Mouse (Mus musculus) lung, postnatal 4 days (tissue): ENCODE results near the gene Gon7.

Experiments used
- DNase-seq, 2 experiments: peaks; one replicate each; pipeline ENCODE4 v3.0.0; 2021

Gon7 gene

DNA sequence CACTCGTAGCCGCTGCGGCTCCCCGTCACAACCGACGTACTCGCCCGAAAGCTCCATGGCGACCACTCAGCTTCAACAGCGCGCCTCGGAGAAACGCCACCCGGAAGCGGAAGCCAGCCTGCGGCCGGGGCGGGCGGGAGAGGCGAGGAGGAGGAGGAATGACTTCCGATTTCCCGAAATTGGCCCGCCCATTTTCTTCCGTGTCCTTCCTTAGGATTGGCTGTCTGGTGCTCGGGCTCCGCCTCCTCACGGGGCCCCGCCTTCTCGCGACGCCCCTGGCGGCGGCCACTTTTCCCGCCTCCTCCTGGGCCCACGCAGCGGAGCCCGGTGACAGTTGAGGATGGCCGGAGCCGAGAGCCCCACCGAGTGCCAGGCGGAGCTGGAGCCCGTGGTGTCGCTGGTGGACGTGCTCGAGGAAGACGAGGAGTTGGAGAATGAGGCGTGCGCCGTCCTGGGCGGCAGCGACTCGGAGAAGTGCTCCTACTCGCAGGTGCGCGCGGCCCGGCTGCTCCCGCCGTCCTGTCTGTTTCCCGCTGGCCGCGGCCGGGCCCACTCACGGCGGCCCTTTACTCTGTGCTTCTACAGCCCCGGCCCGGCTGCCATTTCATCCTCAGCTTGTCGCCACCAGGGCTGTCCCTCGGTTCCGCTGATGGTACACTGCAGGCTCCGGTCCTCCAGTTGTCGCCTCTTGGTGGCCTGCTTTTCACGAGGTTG lies at the start of gene Gon7, which contains the start of the genes Gm28051 and Ubr7:
TSS of gene Gon7 (minus strand) at position 115 of the 714 bp plus-strand sequence.
TSS of gene Gm28051 (minus strand) at position 77 of the 714 bp plus-strand sequence.
TSS of gene Ubr7 (plus strand) at position 279 of the 714 bp plus-strand sequence.
- peak; percentile 97 to 98 for DNase-seq

DNA sequence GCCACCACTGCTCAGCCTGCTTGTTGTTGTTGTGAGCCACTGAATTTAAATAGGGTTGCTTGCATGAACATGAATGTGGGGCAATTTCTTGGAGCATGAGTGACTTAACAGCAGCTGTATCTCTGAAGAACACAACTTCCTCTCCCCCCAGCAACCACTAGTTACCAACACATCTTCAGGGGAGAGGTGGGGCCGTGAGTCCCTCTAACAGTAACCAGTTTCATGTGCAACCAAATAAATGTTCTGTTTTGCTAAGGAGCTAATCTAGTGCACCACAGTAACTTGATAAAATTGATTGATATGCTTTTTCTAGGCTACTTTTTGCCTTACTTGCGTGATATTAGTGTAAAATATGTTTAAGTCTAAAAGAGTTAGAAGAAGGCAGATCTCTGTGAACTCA lies 41.9 kb upstream of the Gon7 start:
- no peak for DNase-seq

DNA sequence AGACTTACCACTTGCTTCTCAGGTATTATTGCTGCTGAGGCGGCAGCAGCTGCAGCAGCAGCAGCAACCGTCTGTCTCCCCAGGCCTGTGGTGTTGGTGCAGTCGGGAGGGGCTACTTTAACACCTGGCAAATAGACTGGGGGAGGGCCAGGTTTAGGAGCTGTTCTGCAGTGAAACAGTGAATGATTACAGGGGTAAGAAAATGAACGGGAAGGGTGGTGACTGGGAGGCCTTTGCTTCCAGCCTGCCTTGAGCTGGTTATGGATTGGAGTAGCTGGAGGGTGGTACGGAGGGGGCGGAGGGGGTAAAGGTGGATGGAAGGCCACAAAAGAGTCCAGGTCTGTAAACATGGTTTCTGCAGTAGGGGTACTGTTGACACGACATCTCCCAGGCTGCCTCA lies 30.3 kb upstream of the Gon7 start:
- no peak for DNase-seq

DNA sequence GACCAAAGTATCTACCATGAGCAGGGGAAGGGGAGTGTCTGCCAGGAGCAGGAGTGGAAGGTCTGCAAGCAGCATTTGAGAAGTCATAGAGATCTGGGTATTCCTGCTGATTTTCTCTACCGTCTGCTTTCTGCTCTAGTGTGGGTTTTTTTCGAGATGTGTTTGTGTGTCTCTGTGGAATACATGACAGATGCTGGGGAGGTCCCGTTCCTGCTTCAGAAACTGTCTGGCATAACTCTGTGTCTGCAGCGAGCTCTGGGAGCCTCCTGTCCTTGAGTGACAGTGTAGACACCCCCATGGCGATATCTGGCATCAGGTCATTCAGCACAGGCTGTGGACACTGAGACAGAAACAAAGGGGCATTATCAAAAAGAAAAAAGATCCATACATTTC lies 28.0 kb upstream of the Gon7 start:
- DNase-seq: no peak

DNA sequence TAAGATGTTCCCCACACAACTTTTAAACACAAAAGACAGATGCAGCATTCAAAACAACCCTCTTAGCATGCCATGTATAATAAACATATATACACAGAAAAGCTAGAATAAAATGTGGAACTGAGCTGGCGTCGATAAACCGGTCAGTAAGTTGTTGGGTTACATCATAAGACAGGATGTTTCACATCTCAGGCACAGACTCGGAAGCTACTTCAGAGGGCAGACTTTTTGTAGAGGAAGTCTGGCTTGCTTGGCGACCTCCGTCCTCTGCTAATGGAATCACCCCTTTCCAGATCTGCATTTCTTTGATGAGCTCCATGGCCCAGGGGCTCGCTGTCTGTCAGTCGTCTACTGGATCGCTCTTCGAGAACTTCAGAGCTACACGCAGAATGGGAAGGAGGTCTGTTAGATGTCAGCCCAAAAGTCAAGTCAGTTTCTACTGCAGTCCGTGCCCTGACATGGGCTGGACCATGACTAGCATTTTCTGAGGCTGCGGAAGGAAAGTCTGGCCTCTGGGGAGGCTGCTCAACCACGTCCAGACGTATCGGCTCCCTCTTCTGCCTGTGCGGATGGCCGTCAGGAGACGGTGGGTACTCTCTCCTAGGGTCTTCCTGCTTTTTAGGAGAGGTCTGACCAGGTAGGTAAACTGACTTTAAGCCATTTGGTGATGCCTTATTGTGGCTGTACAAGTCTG lies 27.4 kb upstream of the Gon7 start:
- no peak for DNase-seq

DNA sequence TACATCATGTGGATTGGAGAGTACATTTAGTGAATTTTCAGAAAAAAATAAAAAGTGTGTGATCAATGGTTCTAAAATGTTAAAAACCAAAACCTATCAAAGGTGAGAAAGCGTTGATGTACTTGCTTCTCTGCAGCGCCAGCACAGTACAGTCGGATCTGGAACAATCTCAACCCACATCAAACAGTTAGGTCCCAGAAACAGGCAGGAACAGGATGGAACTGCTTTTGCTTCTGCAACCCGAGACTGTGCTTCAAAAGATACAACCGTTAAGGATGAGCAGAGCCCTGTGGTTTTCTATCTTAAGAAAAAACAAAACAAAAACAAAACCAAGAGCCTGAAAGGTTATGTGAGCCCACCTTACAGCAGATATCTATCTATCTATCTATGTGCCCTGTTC lies 25.2 kb upstream of the Gon7 start:
- DNase-seq: no peak

DNA sequence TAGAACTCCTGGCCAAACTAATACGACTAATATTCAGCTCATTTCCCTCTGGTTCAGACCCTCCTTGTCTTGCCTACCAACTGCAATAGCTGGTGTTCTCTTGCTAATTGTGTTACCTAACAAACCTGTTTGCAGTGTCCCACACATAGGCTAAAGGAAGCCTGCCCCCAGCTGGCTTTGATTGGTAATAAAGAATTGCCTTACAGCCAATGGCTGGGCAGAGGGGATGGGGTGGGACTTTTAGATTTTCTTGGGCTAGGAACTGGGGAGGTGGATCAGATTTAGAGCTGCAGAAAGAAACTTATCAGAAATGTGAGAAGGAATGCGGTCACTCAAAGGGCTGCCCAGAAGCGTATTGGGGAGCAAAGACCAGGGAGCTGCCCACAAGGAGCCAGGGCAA lies 21.8 kb upstream of the Gon7 start:
- DNase-seq: peak in 1 of 2 experiments; percentile 30

DNA sequence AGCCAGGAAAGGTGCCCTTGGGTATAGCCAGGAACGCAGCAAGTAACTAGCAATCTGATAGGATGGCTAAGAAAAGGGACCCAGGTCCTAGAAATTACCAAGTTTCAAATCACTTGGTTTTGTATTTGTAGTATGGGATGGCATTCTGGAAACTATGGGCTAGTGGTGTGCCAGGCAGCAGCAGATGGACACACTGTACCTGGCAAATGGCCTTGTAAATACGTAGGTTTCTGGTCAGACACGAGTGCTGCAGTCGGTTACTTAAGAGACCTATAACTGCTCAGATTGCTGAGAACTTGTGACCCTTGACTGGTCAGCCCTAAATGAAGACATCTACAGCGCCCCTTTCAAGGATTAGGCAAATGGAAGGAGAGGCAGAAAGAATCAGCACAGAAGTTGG lies 20.5 kb upstream of the Gon7 start:
- DNase-seq: no peak

DNA sequence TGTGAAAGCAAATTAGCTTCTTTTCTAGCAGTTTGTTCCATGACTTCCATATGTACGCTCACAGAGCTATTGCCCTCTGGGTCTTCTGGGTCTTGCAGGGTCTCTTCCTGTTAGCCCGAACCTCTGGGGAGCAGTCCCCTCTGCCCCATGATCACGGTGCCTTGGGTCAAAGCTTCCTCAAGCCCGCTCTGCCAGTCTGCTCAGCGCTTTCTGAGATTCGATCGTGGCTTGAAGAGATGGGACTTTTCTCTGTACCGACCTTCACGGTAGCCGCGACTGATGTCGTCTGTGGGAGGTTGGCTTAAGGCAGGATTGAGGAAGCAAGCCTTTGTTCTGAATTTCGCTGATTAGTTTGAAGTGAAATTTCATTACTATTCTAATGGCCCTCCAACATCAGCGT lies 18.4 kb upstream of the Gon7 start:
- DNase-seq: no peak

DNA sequence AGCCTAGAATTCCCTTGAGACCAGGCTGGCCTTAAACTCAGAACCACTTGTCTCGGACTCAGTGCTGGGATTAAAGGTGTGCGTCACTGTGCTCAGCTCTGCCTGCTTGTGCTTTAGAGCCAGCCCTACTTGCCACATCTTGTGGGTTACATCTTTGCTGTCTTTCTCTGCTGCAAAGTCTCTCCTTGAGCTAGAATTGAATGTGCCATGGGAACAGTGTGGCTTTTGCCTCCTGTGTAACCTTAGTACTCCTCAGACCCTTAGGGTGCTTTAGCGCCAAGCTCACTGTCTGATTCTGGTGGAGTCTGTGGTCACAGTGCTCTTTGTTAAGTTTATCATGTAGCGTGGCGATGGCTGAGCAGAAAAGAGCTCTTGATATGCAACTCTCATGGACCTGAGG lies 15.1 kb upstream of the Gon7 start:
- no peak for DNase-seq

DNA sequence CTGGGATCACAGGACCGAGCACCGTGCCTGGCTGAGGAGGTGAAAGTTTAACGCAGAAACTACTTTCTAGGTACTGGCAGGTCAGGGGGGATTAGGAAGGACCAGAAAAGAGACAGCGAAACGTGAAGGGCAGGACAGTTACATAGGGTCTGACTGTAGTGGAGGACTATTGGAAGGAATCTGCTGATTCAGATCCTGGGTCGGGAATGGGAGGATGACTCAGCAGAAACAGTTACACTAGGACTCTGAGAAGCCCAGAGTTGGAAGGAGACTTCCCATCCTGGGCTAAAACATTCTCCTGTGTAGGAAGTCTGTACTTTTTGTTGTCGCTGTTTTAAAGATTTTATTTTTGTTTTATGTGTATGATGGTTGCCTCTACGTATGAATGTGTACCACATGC lies 14.0 kb upstream of the Gon7 start:
- DNase-seq: no peak

DNA sequence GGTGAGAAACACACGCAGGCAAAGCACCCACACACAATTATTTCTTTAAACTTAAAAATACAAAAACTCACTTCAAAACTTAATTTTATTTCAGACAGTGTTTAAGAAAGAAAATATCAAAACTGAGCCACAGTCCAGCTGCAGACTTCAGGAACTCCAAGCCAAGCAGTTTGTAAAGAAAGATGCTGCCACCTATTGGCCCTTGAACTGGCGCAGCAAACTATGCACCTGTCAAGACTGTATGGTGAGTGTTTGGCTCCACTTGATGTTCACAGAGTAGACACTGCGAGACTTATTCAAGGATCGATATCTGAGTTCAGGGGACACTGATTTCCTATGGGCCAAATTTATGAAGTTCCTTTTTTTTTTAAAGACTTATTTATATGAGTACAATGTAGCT lies 11.4 kb upstream of the Gon7 start:
- no peak for DNase-seq

DNA sequence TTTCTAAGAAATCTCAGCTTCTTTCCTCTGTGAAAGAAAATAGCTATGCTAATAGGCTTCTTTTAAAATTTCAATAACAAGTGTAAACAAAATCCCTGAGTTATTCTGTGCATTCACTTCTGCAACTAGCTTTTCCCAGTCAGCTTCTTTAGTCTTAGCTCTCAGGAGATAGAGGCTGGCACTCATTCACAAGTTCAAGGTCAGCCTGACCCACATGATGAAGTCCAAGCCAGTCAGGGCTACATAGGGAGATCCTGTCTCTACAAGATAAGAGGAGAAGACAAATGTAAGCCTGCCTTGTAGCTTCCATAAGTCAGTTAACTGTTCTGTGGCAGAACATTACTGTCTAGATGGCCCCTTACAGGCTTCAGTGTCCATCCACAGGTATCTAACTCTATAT lies 6.1 kb upstream of the Gon7 start:
- DNase-seq: no peak

DNA sequence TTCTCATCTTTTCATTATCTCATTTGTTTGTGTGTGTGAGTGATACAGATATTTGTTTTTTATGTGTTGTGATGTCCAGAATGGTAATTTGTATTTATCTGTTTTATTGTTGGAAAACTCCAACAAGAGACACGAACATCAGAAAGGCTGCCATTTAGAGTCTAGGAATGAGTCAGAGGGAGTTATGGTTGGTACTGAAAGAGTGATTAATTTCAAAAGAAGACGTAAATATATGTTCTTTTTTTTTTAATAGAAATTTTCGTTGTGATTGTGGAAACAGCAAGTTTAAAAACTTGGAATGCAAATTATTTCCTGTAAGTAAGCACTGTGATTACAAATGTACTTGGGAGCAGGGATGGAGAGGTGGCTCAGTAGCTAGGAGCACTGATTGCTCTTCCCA lies 4.1 kb upstream of the Gon7 start:
- DNase-seq: no peak

DNA sequence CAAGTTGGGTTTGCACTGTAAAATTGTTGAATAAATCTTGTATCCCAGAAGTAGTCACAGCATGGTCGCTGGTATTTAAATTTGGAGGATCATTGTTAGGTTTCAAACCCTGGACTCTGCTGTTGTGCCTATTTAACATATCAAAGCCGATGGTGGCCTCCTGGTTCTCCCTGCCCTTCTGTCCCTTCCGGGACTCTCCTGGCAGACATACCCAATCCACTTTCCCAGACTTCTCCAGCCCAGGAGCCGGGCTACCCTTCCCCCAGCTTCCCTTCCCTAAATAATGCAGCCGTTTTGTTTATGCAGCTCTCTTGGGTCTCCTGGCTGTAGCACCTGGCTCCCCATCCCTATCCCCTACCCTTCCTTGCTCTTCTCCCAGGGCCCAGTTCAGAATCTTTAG lies 1.3 kb upstream of the Gon7 start:
- peak in 1 of 2 experiments; percentile 26 for DNase-seq

DNA sequence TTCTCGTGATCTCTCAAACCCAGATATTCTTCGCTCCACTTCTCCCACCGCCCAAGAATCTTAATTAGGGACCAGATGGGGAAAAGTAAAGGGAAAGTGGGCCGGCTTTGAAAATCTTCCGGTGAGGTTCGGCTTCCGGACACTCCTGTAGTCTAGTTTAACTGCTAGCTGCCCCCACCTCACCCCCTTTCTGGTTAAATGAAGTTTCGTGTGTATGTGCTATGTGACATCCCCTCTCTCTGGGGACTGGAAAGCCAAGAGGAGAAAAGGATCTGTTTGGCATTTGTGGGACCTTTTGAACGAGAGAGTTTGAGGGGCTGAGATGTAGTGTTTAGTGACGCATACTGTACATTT lies 777 bp upstream of the Gon7 start, which contains the start of gene Gm20604:
TSS of gene Gm20604 (minus strand) at position 270 of the 354 bp plus-strand sequence.
- no peak for DNase-seq

DNA sequence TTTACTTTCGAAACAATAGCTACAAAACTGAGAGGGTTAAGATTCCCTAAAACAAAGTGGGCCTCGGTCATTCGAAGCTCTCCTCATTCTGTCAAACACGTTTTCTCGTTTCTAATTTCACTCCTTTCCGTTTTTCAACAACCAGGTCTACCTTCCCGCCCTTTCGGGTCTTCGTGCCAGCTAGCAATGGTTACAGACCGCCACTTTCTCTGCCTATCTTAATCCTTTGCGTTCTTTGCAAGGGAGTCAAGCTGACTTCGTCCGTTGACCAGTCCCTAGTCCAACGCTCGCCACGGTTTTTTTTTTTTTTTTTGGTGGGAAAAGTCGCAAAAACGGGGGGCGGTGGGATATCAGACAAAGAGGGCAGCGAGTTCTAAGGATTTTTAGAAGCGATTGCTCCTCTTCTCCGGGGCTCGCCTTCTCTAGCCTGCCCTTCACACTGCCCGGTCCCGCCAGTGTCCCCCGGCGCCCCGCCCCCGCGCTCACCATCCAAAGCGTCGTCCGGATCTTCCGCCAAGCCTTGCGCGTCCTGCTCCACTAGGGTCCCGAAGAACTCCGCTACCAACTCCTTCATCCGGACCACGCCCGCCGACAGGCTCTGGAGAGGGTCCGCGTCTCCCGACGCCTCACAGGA lies 431 bp downstream of the Gon7 start:
- DNase-seq: peak in 1 of 2 experiments; percentile 19

DNA sequence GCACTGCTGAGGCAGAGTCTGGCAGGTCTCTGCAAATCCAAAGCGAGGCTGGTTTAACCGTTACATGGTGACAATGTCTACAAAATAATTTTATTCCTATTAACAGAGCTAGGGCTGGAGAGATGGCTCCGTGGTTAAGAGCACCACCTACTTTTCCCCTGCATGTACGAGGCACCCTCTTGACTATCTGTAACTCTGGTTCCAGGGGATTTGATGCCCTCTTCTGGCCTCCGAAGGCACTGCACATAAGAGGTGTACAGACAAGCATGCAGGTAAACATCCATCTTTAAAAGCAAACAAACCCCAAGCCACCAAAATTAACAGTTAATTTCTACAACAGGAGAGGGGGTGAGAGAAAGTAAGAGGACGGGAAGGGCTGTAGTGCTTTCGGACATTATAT lies 1.3 kb downstream of the Gon7 start:
- DNase-seq: peak; percentile 36 to 64

DNA sequence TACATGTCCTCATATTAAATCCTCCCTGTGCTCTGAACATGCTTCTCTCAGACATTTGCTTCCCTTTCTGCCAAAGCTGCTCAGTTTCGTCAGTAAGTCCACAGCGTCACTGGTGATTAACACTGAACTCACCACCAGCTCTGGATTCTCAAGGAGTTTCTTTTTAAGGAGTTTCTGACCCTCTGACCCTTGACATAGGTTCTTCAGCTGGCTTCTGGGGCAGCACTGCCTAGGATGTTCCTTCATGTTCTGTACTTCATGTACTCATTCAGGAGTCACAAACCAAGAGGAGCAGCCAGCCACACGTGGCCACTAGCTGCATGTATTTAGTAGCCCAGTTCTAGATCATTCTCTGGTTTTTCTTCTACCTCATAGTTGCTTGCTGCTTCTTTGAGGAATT lies 9.3 kb downstream of the Gon7 start:
- DNase-seq: no peak

DNA sequence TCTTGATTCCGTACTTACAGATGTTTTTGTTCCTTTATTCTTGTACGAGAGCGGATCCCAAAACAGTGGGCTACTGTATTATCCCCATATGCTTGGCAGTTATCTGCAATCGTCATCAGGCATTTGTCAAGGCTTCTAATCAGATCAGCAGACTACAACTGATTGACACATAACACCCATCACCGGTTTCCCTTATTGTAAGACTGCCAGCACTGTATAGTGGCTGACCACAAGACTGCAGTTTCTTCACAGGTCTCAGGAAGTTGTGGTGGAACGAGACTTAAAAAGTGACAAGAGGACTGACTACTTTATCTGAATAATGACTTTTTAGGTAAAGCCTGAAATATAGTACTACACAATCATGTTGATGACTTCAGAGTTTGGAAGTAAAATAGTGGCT lies 12.8 kb downstream of the Gon7 start:
- DNase-seq: peak in 1 of 2 experiments; percentile 29

DNA sequence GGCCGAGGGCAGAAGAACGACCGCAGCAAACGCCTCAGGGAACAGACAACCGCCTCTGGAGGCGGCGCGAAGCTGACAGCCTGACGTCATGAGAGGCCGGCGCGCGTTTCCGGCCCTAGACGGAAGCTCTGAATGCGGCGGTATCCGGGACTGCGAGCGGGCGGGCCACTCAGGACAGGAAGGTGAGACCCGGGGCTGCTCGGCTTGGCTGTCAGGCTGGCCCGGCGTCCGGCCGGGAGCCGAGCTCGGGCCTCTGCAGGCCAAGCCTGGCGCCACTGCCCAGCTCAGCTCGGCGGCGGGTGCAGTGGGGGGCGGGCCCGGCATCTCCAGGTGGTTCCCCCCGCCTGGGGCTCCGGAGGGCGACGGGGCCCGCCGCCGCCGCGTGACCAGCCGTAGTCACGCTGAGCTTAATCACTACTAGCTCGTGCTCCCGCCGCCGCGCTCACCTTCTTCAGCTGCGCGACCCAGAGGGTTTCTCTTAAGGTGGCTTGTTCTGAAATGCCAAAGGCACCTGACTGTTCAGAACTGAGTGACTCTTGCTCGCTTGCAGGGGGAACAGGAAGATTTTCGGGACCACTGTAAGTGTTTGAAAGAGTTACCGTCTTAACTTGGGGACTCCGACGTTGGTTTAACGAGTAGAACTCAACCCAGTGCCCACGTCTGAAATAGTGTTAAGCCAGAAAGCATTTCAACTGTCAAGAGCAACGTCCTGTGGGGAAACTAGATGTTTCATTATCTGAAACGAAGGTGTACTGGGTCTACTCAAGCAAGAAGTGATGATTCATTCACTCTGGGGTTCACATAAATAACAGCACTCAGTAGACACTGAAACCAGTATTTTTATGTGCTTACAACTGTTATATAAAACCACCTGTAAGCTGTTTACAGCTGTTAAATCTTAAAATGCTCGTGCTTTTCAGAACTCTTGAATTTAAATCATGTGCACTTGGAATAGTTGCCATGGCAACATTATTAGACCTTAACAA lies 13.7 kb downstream of the Gon7 start, which contains the start of the genes Moap1 and Tmem251:
TSS of gene Moap1 (minus strand) at position 73 of the 986 bp plus-strand sequence.
TSS of gene Tmem251 (plus strand) at position 174 of the 986 bp plus-strand sequence.
- peak; percentile 93 to 94 for DNase-seq

DNA sequence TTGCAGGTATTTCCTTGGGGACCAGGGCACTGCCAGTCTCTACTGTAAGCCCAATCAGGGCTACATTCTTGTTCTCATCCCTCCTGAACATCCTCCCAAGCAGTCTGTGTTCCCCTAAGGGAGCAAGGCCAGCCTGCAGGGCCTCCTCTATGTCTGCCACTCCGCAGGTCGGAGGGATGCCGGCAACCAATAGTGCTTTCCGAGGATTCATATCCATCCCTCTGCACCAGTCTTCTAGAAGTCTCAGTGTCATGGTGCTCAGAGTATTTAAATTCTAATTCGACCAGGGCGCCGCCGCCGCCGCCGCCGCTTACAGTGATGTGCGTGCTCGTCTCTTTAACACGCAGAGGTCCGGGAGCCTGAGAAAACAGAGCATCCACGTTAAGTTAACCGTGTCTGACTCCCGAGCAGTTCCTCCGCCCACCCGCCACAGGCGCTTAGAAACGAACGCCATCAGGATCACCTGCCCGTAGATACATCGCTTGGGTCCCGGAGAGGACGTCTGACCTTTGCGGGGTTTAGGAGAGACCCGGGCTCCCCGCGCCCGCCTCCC lies 14.5 kb downstream of the Gon7 start:
- no peak for DNase-seq
